Mouse (Mus musculus): ENCODE measurements around the gene D930020B18Rik.

The D930020B18Rik gene

DNA sequence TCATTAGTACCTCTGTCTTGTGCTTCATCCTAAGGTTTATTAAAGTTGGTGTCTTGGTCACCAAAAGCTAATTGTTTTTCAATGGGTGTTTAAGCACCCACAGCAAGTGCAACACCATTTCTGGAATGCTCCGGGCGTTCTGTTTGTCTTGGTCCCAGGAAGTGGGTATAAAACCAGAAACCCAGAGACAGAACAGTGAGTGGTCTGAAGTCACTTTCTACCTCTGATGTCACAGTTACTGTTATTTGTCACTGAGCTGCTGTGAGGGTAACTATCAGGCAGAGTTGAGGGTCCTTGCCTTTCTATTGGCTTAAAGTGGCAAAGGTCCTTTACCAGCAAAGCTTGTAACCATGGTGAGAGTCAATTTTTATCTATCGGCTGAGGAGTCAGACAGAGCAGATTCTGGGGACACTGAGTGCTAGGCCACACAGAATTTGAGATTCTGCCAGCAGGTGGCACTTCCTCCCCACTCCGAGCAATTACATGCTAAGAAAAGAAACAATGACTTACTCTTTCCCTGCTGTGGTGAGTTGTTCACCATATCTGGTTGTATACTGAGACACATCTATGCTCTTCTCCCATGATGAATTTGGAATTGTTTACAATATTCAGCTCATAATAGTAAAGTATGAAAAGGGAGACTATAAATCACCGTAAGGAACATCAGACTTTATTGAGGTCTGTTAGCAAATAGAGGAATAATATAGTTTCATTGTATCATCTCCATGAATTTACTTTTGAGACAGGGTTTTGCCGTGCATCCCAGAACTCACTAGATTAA, 1.0 kb upstream of the D930020B18Rik start:
- peak; percentile 36 for DNase-seq

GRCm38 (mm10) chr10:121640944-121641271, 480 bp upstream of the D930020B18Rik start:
- DNase-seq = no peak

- no peak for DNase-seq
These were observed 913 bp downstream of the D930020B18Rik start for GRCm38 (mm10) chr10:121642054-121642947.

GRCm38 (mm10) chr10:121646294-121646693, 4.9 kb downstream of the D930020B18Rik start:
- DNase-seq = no peak

DNA sequence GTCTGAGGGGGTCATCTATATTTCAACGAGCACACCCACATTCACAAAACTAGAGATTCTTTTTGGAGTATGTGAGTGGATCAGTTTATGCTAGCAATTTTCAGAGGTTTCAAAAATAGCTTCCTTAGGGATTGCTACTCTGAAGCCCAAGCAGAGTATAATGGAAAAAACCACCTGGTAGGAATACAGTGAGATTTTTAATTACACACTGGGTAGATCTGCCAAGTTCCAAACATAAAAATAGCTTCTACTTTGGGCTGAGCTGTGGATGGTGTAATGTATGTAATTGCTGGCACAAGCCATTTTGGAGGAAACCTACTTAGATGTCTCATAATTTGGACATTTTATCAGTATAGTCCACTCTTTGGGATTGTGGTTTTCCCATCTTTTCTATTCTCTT, 11.7 kb downstream of the D930020B18Rik start:
- DNase-seq = no peak

- DNase-seq = no peak
These were observed 14.5 kb downstream of the D930020B18Rik start for GRCm38 (mm10) chr10:121655907-121656306.

DNA sequence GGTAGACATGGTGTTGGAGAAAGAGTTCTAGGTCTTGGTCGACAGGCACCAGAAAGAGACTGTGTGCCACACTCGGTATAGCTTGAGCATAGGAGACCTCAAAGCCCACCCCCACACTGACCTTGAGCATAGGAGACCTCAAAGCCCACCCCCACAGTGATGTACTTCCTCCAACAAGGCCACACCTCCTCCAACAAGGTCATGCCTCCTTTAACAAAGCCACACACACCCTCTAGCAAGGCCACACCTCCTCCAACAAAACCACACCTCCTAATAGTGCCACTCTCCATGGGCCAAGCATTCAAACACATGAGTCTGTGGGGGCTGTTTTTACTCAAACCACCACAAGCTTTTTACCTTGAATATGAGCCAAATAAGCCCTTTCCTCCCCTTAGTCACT, 21.3 kb downstream of the D930020B18Rik start:
- DNase-seq = no peak

DNA sequence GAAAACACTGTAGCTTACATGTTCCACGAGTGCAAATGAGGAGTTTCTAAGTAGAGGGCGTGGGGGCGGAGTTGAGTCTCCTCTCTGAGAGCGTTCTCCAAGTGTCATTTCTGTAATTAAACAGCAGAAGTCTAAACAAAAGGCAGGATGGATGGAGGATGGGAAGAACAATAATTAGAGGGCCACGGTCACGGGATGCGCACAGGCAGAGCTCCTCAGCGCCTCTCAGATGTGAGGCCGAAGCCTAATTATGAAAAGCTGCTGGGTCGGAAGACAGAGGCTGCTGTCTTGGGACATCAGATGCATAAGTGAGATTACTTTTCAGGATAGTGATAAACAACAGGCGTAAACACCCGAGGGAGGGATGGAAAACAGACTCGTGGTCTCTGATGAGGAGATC, 22.2 kb downstream of the D930020B18Rik start:
- no peak for DNase-seq

DNA sequence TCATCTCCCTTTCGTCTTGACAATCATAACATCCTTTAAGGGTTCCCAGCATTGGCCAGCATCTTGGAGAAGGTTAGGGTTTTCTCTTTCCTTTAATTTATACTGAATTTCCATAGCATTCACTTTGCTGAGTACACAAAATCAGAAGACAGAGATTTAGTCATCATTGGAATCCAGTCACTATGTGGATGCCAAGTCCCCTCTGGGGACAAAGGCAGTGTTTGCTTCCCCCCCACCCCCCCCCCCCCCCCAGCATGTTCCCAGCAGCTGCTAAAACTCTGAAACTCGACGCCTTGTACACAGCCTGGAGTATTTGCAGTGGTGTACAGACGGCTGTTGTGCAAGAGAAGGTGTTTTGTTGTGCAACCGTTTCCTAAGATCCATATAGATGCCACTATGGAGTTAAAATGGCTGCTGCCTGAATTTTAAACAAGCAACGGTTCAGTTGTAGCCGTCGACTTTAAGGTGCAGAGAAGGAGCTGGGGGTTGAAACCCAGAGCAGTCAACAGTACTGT, 24.3 kb downstream of the D930020B18Rik start:
- no peak for DNase-seq

- DNase-seq = no peak
These were observed 27.7 kb downstream of the D930020B18Rik start for GRCm38 (mm10) chr10:121669103-121669502.

- no peak for DNase-seq
These were observed 35.6 kb downstream of the D930020B18Rik start for GRCm38 (mm10) chr10:121677019-121677418.

GRCm38 (mm10) chr10:121680902-121681301, 39.5 kb downstream of the D930020B18Rik start:
- no peak for DNase-seq

- DNase-seq = no peak
These were observed 41.2 kb downstream of the D930020B18Rik start for GRCm38 (mm10) chr10:121682539-121682938.

DNA sequence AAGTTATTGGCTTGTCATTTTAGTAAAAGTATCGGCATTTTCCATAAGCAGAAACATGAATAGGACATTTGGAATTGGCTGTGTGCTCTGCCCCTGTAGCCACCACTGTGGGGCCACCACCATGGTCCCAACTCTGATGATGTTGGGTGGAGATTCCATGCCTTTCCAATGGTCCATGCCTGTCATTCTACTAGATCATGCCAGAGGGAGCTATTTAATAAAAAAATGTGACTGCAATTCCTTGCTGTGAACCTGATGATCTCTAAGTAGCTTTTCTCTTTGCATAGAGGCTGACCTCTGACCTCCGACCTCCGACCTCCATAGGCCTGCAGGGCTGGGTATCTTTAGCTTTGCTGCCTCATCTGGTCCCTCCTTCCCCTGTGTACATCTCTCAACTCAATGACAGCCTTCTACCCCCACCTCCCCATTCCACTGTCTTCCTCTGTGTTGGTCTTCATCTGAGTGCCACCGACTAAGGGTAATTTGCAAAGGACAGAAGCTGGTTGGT, 44.8 kb downstream of the D930020B18Rik start:
- DNase-seq = peak; percentile 43

DNA sequence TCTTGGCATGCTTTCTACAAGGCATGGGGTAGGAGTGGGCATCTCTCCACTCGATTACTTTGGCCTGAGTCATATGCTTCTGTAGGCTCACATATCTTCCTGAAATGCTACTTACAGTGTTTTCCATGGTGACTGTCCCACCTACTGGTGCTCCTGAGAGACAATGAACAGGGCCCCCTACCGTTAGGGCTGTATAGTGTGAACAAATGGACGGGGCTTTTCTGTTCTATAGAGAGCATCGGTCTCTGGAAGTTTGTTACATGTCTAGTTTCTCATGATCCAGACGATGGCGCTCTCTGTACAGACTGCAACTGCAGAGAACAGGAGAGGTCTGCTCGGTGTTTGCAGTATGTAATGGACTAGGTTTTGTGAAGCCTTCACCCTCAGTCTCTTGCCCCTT, 46.1 kb downstream of the D930020B18Rik start:
- DNase-seq = no peak

DNA sequence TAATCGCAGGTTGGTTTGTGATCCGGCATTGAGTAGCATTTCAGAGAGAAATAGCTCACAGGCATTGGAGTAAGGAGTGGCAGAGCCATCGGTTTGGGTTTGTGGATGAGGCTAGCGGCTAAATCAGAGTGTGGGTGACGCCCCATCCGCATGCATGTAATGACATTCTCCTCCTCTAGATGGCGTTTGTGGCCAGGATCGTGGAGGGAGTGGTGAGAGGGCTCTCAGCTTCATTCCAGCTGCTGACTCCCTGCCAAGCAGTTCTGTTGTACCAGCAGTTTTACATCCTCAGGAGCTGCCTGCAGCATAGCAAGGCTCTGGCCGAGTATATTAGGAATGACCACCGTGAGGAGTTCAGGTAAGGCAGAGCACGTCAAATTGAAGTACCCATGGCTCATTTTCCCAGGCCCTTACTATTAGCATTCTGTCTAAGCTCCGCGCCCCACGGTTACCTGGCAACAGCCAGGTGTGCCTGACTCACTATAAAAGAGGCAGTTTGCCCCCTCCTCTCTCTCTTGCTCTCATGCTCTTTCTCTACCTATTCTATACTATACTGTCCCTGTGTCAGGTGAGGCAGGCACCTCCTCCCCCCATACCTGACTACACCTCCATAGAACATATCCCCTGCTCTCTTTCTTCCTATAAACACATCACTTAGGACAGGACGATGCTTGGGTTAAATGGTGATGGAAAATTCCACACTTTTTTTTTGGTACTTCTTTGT, 48.4 kb downstream of the D930020B18Rik start:
- DNase-seq = peak; percentile 89

GRCm38 (mm10) chr10:121692944-121693579, 51.7 kb downstream of the D930020B18Rik start:
- DNase-seq = peak; percentile 20

DNA sequence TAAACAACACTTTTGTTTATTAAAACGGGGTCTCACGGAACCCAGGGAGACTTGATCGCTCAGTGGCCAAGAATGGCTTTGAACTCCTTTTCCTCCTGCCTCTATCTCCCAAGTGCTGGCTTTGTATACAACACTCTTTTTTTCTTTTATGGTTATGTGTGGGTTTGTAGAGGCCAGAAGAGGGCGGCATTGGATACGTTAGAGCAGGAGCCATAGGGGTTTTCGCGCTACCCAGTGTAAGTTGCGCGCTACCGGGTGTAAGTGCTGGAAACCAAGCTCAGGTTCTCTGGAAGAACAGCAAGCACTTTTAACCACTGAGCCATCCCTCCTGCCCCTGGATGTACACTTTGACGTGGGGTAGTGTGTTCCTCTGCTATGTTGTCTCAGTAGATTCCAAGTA, 53.2 kb downstream of the D930020B18Rik start:
- DNase-seq = no peak

DNA sequence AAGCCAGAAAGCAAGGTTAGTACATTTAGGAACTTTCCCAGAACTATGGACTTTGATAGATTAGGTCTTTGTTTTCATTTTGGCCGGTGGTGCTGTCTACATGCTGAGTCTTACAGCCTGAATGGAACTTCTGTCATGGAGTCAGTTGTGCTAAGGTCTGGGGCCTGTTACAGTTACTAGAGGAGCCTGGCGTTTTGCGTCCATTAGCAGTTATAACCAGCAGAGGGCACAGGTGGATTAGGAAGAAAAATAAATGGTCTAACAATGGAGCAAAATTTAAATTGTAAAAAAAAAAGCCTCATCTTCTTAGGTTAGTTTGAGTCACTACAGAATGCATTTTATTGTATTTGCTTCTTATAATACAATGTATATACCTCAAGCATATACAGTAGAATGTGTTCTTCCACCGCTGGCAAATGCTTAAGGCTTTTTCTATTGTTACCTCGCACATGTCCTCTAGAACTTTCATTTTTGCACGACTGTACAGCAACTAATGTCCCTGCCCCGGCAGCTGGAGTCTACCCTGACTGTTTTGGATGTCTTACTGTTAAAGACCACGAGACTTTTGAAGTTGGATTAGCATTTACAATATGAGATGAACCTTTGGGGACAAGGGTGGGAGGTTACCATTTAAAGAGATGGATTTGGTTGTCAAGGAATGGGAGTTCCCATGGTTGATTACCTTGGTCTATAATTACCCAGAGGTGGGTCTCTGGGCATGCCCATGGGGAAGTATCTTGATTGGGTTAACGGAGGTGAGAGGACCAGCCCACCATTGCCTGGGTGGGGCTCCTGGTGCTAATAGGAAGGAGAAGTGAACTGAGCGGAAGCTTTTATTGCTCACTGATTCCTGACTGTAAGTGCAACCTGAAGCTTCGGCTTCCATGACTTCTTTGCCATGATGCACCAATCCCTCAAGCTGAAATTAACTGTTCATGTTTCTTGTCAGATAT, 60.2 kb downstream of the D930020B18Rik start:
- DNase-seq = peak; percentile 80

- no peak for DNase-seq
These were observed 62.2 kb downstream of the D930020B18Rik start for GRCm38 (mm10) chr10:121703619-121704018.

GRCm38 (mm10) chr10:121704871-121705270, 63.5 kb downstream of the D930020B18Rik start:
- DNase-seq = no peak

Measured in kidney, postnatal 10 days (tissue).